Mouse (Mus musculus): ENCODE measurements around the gene Babam2.

GRCm38 (mm10) chr5:31792338-31792737 is 94.9 kb downstream of the Babam2 start:
- TF ChIP-seq MAFK (IDR thresholded peaks at IDR 0.05; ENCODE audit: insufficient read depth, low read depth, low read length) (no peak), HCFC1 (IDR thresholded peaks at IDR 0.05; ENCODE audit: borderline replicate concordance, insufficient read depth, low read length) (no peak), ZNF384 (IDR thresholded peaks at IDR 0.05; ENCODE audit: low read depth, low read length) (no peak)

Measured in ES-E14 (cell line).